Mouse (Mus musculus): ENCODE measurements around the gene Defb23.

Gene Defb23

DNA sequence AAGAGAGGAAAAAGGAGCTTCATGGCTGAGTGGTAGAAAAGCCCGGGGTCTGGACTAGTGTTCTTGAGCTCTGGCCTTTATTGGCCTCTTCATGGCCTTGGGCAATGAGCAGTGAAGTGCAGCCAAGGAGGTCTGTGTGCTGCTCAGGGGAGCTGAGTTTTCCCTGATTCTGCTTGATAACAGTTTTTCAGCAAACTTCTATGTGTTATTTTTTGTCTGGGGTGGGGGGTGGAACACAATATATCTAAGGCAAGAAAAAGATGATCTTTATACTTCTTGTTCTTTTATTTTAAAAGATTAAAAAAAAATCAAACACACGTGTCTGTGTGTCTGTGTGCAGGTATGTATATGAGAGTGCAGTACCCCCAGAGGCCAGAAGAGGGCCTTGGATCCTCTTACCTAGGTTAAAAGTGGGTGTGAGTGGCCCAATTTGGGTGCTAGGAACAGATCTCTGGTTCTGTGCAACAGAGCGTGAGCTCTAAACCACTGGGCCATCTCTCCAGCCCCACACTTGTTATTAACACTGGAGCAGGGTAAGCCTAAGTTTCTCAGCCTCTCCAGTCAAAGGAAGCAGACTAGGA lies at the start of gene Defb23:
Defb23 (minus strand) TSS at position 51 of the 581 bp plus-strand sequence.
- no peak for DNase-seq

DNA sequence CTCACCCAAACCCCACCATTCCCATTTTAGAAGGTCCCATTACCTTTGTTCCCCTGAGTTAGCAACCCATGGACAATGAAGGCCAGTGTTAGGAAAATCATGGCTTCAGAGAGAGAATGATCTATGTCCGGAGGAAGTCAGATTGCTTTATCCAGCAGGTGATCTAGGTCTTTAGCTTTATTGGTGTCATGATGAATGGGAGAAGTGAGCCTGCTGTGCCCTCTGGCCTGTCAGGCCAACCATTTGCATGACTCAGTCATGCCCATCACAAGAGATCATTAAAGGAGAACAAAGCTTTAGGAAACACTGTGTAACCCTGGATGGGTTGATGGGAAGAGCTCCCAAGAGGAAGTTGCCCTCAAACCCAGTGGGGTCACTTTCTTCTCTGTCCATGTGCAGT lies 47.2 kb upstream of the Defb23 start, which contains the start of gene Defb26:
Defb26 (minus strand) TSS at position 101 of the 400 bp plus-strand sequence.
- DNase-seq = no peak

DNA sequence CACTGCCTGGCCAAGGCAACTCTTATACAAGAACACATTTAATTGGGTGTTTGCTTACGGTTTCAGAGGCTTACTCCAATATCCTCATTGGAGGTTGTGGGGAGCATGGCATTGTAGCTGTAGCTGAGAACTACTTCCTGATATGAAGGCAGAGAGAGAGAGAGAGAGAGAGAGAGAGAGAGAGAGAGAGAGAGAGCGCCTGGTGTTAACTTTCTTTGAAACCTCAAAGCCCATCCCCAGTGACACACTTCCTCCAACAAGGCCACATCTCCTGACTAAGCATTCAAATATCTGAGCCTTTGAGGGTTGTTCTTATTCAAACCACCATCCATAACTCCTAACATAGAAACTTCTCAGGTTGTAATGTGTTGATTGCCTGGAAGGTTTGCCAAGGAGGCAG lies 39.5 kb upstream of the Defb23 start:
- DNase-seq = no peak

DNA sequence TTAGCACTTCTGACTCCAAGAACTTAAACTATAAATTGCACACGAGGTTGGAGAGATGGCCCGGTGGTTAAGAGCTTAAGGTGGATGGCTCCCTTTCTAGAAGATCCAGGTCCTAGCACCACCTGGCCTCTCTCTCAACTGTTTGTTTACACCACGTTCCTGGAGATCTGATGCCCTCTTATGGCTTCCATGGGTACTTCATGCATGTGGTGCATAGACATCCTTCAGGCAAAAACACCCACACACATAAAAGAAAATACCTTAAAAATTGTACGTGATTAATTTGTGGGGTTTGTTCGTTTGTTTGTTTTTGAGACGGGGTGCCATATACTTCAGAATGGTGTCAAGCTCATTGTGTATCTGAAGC lies 36.4 kb upstream of the Defb23 start:
- DNase-seq = no peak

DNA sequence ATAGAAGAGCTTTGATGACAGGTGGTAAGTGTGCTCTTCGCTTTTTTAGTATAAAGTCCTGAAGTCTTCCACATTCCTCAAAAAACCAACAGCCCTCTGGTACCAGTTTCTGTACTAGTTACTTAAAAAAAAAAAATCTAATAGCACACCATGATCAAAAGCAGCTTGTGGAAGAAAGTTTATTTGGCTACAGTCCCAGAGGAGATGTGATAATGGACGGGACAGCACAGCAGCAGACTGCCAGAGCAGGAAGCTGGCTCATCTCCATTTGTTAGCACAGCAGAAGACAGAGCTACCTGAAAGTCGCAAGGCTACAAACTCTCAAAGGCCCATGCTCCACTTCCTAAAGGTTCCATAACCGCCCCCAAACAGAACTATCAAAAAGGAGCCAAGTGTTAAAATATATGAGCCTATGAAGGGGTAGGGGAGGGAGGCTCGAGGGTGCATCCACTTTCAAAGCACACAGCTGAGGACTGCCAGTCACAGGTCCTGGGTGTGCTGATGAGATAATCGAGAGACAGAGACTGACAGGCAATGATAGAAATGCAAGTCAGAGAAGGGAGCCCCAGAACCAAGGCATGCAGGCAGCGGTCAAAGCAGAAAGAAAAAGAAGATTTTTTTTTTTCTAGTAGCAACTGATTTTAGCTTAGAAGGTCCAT lies 35.9 kb upstream of the Defb23 start:
- DNase-seq = no peak

DNA sequence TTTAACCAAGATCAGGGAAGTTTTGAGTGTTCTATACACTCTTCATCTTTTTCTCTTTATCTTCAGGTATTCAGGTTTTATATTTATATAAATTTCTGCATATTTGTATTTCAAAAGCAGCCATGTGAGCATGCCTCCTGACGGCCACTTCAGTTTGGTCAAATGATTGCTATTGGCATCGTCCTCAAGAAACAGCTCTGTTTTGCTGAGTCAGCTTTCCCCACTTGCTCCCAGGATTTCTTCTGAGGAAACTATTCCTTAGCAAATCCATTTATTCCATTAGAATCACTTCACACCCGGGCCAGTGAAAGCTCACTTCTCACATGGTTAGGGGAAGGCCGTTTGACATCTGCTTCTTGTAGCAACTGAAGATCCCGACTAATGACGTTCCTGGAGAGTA lies 33.6 kb upstream of the Defb23 start:
- no peak for DNase-seq

DNA sequence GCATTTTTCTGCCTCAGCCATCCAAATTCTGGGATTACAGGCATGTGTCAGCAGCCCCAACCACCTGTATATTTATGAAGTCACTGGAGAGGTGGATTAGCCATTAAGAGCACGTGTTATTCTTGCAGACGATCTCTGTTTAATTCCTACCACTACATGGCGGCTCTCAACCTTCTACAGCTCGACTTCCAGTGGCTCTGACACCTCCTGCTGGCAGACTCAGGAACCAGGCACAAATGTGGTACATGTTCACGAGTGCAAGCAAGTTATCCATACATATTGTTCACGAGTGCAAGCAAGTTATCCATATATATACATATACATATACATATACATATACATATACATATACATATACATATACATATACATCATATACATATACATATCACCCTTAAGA lies 28.7 kb upstream of the Defb23 start:
- no peak for DNase-seq

DNA sequence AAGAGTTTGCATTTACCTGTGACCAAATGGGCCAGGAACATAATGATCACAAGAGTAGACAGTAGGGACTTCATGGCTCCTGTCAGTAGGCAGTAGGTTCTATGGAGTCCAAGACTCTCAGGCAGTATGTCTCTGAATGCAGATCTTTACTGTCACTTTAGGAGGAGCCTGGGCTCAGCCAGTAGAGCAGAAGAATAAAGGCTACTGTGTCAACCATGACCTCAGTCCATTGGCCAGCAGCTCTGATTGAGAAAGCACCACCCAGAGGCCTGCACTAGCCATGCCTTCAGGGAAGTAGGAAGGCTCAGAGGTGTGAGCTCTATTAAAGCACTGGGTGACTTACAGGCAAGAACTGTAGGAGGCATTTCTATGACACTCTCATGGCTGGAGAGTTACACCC lies 25.6 kb upstream of the Defb23 start, which contains the start of gene Defb22:
Defb22 (minus strand) TSS at position 101 of the 400 bp plus-strand sequence.
- no peak for DNase-seq

DNA sequence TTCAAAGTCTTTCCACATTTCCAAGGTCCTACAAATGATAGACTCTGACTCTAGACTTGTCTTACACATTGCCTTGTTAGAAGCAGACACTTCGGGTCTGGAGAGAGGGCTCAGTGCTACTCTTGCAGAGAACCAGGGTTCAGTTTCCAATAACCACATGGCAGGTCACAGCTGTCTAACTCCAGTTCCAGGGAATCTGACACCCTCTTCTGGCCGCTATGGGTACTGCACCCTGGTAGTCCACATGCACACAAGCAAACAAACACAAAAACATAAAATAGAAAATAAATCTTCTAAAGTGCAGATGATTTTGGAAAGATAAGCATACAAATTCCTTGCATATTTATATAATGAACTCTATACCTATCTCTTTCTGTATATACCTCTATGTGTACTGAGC lies 22.6 kb upstream of the Defb23 start:
- DNase-seq = no peak

DNA sequence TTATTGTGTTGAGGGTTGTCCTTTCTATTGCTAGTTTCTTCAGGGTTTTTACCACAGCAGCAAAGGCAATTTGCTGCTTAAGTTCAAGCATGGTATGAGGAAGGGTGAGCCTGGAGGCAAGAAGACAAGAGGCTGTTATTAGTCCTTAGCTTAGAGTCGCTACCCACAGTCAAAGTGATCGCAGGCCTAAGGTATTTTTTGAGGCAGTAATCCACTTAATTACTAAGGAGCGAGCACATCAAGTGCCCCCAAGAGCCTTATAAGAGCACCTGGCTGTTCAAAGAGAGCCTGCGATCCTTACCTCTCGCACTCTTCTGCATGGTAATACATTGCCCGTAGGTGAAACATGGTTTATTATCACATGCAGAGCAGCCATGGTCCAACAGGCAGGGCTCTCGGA lies 17.3 kb upstream of the Defb23 start:
- no peak for DNase-seq

DNA sequence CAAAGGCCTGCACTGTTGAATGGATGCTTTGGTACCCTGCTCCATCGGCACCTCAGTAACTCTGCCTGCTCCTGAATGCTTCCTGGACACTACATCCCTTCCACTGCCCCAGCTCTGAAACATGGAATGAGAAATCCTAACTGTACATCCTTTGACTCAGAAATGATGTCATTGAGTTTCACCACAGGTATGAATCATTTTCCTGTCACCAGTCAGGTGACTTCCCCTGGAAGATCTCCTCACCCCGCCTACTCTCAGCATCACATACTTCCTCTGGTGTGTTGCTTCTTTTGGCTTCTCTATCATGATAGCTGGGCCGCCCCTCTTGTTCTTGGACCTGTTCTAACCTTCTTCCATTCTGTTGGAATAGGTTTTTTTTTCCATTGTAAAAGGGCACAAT lies 16.5 kb upstream of the Defb23 start:
- DNase-seq = no peak

DNA sequence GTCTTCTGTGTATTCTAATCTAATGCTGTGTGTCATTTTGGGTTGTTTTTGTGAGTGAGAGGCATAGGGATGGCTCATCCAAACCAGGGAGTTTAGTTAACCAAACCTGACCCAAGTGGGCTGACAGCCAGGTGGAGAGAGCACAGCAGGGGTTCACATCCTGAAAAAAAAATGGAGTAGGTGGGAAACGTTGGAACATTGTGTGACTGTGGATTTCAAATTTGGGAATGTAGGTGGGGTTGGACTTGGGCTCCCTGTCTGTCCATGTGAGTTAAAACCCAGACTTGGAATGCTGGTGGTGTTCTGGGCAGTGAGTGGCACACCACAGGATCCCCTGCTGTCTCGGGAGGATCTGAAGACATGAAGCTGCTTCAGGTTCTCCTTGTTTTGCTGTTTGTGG lies 12.3 kb upstream of the Defb23 start, which contains the start of gene Defb20:
Defb20 (plus strand) TSS at position 301 of the 400 bp plus-strand sequence.
- DNase-seq = no peak

DNA sequence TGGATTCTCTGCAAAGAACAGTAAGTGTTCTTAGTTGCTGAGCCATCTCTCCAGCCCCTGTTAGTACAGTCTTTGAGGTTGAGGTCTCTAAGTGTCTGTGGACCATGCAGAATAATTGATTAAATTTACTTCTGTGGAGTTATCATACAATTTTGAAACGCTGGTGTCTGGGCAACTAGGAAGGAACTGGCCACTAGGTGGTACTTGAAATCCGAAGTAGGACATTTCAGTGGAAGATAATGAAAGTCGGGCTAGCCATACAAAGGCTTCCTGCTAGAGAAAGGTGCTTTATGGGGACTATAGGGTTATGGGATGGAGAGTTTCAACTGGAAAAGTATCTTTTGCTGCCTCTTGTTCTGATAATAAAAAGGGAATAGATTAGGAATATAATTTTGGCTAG lies 8.0 kb upstream of the Defb23 start:
- DNase-seq = no peak

DNA sequence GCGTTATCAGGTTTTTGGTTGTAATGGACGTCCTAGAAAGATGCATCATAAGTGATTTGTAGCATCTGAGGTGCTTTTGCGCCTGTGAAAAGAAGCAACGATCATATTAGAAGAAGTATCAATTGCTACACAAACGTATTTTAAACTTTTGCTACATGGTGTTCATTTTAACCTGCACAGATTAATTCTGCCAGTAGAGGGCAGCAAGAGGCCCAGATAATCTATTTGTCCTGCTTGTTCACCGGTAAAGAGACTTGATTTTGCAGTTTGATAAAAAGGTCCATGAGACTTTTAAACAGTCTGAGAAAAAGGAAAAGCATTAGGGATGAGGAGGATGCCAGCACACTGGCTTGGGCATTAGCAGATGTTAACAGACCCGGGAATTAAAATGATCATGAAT lies 6.6 kb upstream of the Defb23 start:
- DNase-seq = no peak

DNA sequence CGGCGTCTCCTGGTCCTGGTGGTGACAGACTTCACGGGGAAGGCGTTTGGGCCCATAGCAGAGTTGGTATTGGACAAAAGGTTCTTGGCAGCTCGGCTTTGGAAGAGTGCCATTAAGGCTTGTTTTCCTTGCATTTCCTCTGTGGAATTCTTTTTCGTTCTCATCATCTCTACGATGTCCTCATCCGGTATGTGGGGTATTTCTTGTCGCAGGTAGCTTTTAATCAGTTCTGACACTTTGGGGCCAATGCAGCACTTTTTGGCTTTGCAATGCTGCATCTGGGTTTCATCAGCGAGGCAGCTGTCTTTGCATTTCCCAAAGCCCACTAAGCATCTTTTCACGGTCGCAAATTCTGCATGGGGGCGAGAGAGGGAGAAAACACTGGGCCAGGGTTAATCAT lies 5.2 kb downstream of the Defb23 start:
- DNase-seq = no peak

DNA sequence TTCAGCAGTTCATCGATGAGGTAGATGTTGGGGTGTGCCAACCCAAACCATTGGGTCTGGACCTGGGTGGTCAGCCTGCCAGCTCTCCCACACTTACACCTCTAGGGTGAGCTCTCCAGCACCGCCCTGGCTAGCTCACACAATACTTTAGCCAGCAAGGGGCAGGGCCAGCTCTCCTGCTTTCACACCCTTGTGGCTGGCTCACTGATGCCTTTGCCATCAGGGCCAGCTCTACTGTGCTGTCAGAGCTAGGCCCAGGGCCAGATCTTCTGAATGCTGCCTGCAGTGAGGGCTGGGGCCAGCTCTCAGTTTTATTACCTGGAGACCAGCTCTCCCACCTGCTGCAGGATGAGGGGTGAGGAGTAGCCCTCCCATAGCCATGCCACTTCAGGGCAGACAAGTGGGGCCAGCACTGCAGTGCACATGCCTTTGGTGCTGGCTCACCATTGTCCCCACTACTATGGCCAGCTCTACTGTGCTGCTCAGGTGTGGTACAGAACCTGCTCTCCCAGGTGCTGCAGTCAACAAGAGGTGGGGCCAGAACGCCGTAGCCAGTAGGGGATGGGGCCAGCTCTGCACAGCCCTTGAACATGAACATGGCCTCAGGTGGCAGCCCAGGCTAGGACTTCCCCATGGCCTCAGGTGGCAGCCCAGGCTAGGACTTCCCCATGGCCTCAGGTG lies 12.2 kb downstream of the Defb23 start:
- peak; percentile 38 for DNase-seq

DNA sequence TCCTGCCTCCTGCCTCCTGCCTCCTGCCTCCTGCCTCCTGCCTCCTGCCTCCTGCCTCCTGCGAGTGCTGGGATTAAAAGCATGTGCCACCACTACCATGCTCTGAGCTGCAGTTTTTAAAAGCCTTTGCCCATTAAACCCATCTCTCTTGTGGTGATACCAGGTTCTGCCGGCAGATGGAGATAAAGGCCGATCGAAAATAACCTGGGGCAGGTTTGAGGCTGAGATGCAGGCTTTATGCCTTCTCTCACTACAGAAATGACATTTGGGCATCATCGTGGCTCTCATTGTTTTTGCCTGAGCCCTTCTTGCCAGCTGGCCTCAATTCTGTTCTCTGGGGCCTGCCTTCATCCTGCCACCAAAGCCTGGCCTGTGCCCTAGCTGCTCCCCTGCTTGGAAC lies 14.2 kb downstream of the Defb23 start:
- peak; percentile 70 for DNase-seq

DNA sequence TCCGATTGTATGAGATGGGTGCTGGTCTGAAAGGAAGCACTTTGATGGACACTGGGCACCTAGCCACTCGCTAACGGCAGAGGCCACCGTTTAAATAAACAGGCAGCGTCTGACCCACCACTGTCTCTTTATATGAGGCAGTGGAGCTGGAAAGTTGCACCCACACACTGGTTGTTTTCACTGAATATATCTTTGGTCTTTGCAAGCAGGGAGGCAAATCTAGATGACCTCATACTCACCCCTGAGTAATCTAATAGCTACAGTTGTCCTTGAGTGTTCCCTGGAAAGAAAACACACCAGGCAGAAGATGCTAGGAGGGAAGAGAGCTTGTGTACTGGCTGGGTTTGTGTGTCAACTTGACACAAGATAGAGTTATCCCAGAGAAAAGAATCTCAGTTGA lies 17.0 kb downstream of the Defb23 start:
- DNase-seq = no peak

DNA sequence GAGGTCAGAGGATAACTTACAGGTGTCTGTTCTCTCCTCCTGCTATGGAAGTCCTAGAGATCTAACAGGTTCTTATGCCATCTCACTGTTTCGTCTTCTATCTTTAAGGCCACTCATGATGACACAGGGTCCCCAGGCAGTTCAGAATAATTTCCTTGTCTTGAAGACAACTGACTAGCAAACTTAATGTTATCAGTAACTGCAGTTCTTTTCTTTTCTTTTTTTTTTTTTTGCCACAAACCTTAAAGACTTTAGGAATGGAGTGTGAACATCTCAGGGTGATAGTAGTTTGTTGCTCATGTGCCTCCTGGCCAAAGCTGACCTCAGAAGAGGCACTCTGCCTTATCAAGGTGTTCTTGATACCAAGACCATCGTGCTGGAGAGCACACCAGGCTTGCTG lies 17.8 kb downstream of the Defb23 start:
- DNase-seq = no peak

DNA sequence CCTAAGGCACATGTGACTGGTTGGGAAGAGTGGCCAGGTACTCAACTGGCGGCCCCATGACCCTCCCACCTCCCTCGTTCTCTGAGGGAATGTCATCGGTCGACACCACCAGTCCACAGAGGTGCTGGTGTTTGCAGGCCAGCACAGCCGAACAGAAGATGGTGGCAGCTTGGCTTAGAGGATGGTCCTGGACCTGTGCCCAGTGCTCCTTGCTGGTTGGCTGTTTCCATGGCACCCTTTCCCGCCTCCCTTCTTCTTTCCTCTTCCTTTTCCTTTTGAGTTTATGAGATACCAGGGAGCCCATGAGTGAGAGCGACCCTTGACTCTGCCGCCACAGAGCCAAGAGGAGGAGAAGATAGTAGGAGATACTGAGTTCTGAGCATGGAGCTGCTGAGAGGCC lies 21.1 kb downstream of the Defb23 start:
- no peak for DNase-seq

DNA sequence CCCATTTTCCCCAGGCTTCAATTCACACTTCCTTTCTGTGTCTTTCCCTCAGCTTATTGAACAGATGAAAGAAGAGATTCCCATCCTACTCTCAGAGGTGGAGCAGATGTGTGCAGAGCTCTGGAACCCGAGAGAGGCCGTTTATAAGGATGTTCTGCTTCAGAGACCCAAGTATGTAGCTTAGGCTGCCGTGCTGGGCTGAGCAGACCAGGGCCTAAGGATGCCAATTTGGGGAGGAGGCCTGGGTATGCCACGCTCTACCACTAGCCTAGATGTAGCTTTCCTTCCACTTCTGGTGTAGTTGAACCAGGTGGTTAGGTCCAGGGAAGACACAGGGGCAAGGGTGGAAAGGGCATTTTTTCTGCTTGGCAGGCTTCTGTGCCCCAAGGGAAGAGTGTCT lies 22.1 kb downstream of the Defb23 start:
- DNase-seq = no peak

DNA sequence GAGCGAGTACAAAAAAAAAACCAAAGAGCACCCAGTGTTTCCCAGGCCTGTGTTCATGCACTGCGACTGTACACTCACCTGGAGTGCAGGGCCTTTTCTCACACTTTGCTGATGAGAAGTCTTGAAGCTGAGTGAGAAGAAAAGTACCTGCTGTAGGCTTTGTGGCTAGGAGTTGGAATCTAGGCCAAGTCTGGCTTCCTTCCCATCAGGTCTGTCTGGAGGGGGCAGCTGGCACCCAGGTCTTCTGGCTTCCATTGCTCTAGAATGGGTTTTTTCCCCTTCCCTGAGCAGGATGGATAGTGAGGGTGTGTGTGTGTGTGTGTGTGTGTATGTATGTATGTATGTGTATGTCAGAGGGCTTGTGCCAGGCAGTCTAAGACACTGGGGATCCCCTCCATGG lies 24.6 kb downstream of the Defb23 start:
- no peak for DNase-seq

DNA sequence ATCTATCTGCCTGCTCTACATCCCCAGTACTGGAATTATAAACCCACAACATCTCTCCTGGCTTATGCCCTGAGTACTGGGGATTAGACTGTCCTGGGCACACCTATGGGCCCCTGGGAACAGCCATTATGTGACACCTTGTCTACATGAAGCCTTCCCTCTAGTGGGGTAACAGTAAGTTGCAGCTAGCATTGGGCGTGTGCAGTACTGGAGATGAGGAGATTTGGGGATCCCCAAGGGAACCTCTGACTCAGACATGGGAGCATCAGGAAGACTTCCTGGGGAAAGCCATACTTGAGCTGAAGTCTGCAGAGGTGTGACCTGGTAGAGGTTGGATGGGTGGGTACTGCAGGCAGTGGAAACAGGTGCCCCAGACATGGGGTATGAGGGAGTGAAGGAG lies 25.5 kb downstream of the Defb23 start:
- no peak for DNase-seq

Data from cerebellum, adult 9-11 months (tissue).